Mouse (Mus musculus) cerebellum, adult 2 months (tissue): Measurements from ENCODE around the gene Slc44a1.

Source experiments
- CTCF ChIP-seq: fragments of 200-500 bp; IDR thresholded peaks from 2 replicates; pipeline ENCODE4 v1.5.1; 2011; ENCODE audit warnings: low read depth, mild to moderate bottlenecking, control low read depth, low read length, moderate library complexity, borderline replicate concordance; ENCODE audit not compliant: insufficient read depth
- POLR2A ChIP-seq: fragments of 200-500 bp; IDR thresholded peaks from 2 replicates; pipeline ENCODE4 v1.6.1; 2011; ENCODE audit warnings: low read length, control low read depth, borderline replicate concordance; ENCODE audit not compliant: insufficient read depth

GRCm38 (mm10) chr4:53621084-53621483 lies 180.9 kb downstream of the Slc44a1 start:
- TF ChIP-seq CTCF (no peak), POLR2A (no peak)
